ENCODE assay signal across 22 mouse cellular contexts in the genomic region with DNA sequence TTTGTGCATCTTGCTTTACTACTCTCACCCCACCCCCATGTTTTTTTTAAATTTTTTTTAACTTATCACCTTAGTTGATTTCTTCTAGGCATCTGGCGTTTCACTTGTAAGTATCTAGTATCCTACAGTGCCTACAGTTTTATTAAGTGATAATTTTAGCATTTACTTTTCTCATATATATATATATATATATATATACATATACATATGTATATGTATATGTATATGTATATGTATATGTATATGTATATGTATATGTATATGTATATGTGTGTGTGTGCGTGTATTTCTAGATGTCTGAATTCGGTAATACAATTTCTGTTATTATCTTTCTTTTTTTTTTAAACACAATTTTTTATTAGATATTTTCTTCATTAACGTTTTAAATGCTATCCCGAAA.
DNase-seq lines count a peak whose midpoint lies in the region; ATAC-seq and TF ChIP-seq lines count a peak whose summit lies in the region.
"Had no signal": no experiment of that assay in that cellular context is flagged by ENCODE, and none has a peak within 500 bp of the region (broad histone marks: within the 10 kb centered on the region; RNA-seq: fewer than 3 reads in every experiment).

No protein-coding gene starts in this region.

- peak; percentile 70 for DNase-seq in embryo, embryonic 11 days
- DNase-seq in embryo, embryonic 9.5 days (ENCODE audit: extremely low spot score): no peak
- DNase-seq in limb, embryonic 14.5 days (ENCODE audit: low spot score): peak; percentile 17
- no peak for DNase-seq in limb, embryonic 10.5 days (ENCODE audit: low spot score)
- peak; percentile 22 for DNase-seq in neural tube, embryonic 11.5 days (ENCODE audit: low spot score)
- DNase-seq in neural tube, embryonic 10.5 days (ENCODE audit: extremely low spot score, low spot score): no peak
- DNase-seq: adrenal gland, adult 2 months; adrenal gland, postnatal 10 days; adrenal gland, postnatal 25 days; cerebellum, adult 11 months; cerebellum, adult 18-20 months; cerebellum, adult 8-10 months; cerebellum, adult 9-11 months; cerebellum, postnatal 14 days; cerebellum, postnatal 36 days had no signal

- H3K27me3 ChIP-seq in limb, embryonic 14.5 days (ENCODE audit: control insufficient read depth, insufficient read depth, low read length): no peaks in the 10 kb centered on the region
- H3K27me3 ChIP-seq in limb, embryonic 10.5 days (ENCODE audit: low read depth, poor library complexity, severe bottlenecking): no peaks in the 10 kb centered on the region
- no peaks in the 10 kb centered on the region for H3K27me3 ChIP-seq in neural tube, embryonic 11.5 days (ENCODE audit: control insufficient read depth, insufficient read depth, low read length)
- H3K27me3 ChIP-seq: embryonic facial prominence, embryonic 13.5 days; embryonic facial prominence, embryonic 15.5 days; forebrain, embryonic 12.5 days had no signal

- no peaks in the 10 kb centered on the region for H3K4me1 ChIP-seq in limb, embryonic 14.5 days (ENCODE audit: control insufficient read depth, insufficient read depth, low read length)
- no peaks in the 10 kb centered on the region for H3K4me1 ChIP-seq in limb, embryonic 10.5 days
- no peaks in the 10 kb centered on the region for H3K4me1 ChIP-seq in neural tube, embryonic 11.5 days (ENCODE audit: control insufficient read depth, insufficient read depth, low read length)
- H3K4me1 ChIP-seq: embryonic facial prominence, embryonic 13.5 days; embryonic facial prominence, embryonic 15.5 days; forebrain, embryonic 10.5 days; forebrain, embryonic 12.5 days had no signal

- ATAC-seq in limb, embryonic 14.5 days (ENCODE audit: low FRiP score, low read depth): no peak
- ATAC-seq in neural tube, embryonic 11.5 days (ENCODE audit: insufficient read depth, low FRiP score, low TSS enrichment): no peak
- ATAC-seq: forebrain, embryonic 14.5 days; forebrain, embryonic 16.5 days had no signal

- H3K36me3 ChIP-seq in limb, embryonic 14.5 days (ENCODE audit: control insufficient read depth, insufficient read depth, low read length): no peaks in the 10 kb centered on the region
- H3K36me3 ChIP-seq in limb, embryonic 10.5 days: no peaks in the 10 kb centered on the region
- no peaks in the 10 kb centered on the region for H3K36me3 ChIP-seq in neural tube, embryonic 11.5 days (ENCODE audit: control insufficient read depth, insufficient read depth, low read length)
- H3K36me3 ChIP-seq: embryonic facial prominence, embryonic 13.5 days; embryonic facial prominence, embryonic 15.5 days; forebrain, embryonic 10.5 days; forebrain, embryonic 12.5 days had no signal

- WGBS in limb, embryonic 14.5 days: 93% methylated on average over 5 of the region's 5 CpGs
- 88% methylated on average over 5 of the region's 5 CpGs for WGBS in limb, embryonic 10.5 days
- 95% methylated on average over 5 of the region's 5 CpGs for WGBS in neural tube, embryonic 11.5 days

- H3K4me2 ChIP-seq in limb, embryonic 14.5 days (replicated peaks; ENCODE audit: low read depth, low read length, severe bottlenecking): no peak overlapping the region
- no peak overlapping the region for H3K4me2 ChIP-seq in neural tube, embryonic 11.5 days (ENCODE audit: low read depth)
- H3K4me2 ChIP-seq: embryonic facial prominence, embryonic 13.5 days; embryonic facial prominence, embryonic 15.5 days; forebrain, embryonic 12.5 days had no signal

- no peak overlapping the region for H3K9ac ChIP-seq in limb, embryonic 14.5 days (ENCODE audit: low read depth, low read length, severe bottlenecking)
- no peak overlapping the region for H3K9ac ChIP-seq in neural tube, embryonic 11.5 days (ENCODE audit: low read length)
- H3K9ac ChIP-seq: embryonic facial prominence, embryonic 13.5 days; embryonic facial prominence, embryonic 15.5 days; forebrain, embryonic 12.5 days had no signal

- H3K27ac ChIP-seq in limb, embryonic 14.5 days (replicated peaks; ENCODE audit: low read depth, low read length): no peak overlapping the region
- no peak overlapping the region for H3K27ac ChIP-seq in limb, embryonic 10.5 days
- H3K27ac ChIP-seq in neural tube, embryonic 11.5 days (ENCODE audit: low read depth, low read length): no peak overlapping the region
- H3K27ac ChIP-seq: embryonic facial prominence, embryonic 13.5 days; embryonic facial prominence, embryonic 15.5 days; forebrain, embryonic 10.5 days; forebrain, embryonic 12.5 days had no signal

- TF ChIP-seq POLR2A in limb, embryonic 14.5 days (IDR thresholded peaks at IDR 0.05; ENCODE audit: borderline replicate concordance, extremely low read depth, insufficient read depth, insufficient read length): no peak

- H3K9me3 ChIP-seq in limb, embryonic 14.5 days (ENCODE audit: control insufficient read depth, low read length): no peaks in the 10 kb centered on the region
- H3K9me3 ChIP-seq in limb, embryonic 10.5 days (replicated peaks): no peaks in the 10 kb centered on the region
- H3K9me3 ChIP-seq in neural tube, embryonic 11.5 days (ENCODE audit: control insufficient read depth, low read length): no peaks in the 10 kb centered on the region
- H3K9me3 ChIP-seq: embryonic facial prominence, embryonic 13.5 days; embryonic facial prominence, embryonic 15.5 days; forebrain, embryonic 10.5 days; forebrain, embryonic 12.5 days had no signal

- H3K4me3 ChIP-seq in limb, embryonic 14.5 days (replicated peaks; ENCODE audit: low read length): no peak overlapping the region
- H3K4me3 ChIP-seq in limb, embryonic 10.5 days: no peak overlapping the region
- H3K4me3 ChIP-seq in neural tube, embryonic 11.5 days (ENCODE audit: low read depth, low read length): no peak overlapping the region
- H3K4me3 ChIP-seq: embryonic facial prominence, embryonic 13.5 days; embryonic facial prominence, embryonic 15.5 days; erythroblast, embryonic 14.5 days; forebrain, embryonic 10.5 days; forebrain, embryonic 12.5 days had no signal

Comparison
In these comparisons a context has a peak if more than half of its experiments do, and no peak if none do; other contexts are left out.
1. DNase-seq: peak in embryo, embryonic 11 days (single experiment), limb, embryonic 14.5 days (single experiment) and neural tube, embryonic 11.5 days (single experiment); none in embryo, embryonic 9.5 days (single experiment), limb, embryonic 10.5 days (single experiment) and neural tube, embryonic 10.5 days (single experiment).